In the genomic region with DNA sequence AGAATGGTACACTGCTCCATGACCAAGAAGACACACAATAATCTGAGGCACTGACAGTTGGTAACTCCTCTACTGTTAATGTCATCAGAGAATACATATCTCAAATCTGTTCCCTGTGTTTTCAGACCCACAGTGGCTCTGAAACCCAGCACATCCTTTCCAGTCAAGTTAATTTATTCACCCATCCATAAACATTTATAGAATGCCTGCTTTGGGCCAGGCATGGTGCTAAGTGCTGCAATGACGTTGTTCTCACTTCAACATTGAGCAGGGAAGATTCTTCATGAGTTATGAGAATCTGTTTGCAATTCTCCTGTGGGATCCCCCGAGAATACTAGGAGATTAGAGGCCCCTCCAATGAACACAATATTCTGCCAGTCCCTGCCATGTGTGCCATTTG, we compare ENCODE assay signal across 18 mouse cellular contexts.
"Had no signal": no experiment of that assay in that cellular context is flagged by ENCODE, and none has a peak within 500 bp of the region (broad histone marks: within the 10 kb centered on the region; RNA-seq: fewer than 3 reads in every experiment).

No protein-coding gene starts in this region.

- H3K4me2 ChIP-seq: lung, embryonic 14.5 days; midbrain, embryonic 12.5 days; neural tube, embryonic 13.5 days; neural tube, embryonic 15.5 days had no signal

- H3K9ac ChIP-seq: lung, embryonic 14.5 days; midbrain, embryonic 12.5 days; neural tube, embryonic 13.5 days; neural tube, embryonic 15.5 days had no signal

- H3K4me3 ChIP-seq: midbrain, embryonic 10.5 days; midbrain, embryonic 12.5 days; myocyte; neural tube, embryonic 13.5 days; neural tube, embryonic 15.5 days had no signal

- ATAC-seq: midbrain, embryonic 16.5 days had no signal

- H3K27me3 ChIP-seq: midbrain, embryonic 12.5 days; neural tube, embryonic 13.5 days; neural tube, embryonic 15.5 days had no signal

- H3K4me1 ChIP-seq: midbrain, embryonic 10.5 days; midbrain, embryonic 12.5 days; neural tube, embryonic 15.5 days had no signal

- H3K9me3 ChIP-seq: midbrain, embryonic 10.5 days; midbrain, embryonic 12.5 days; neural tube, embryonic 13.5 days; neural tube, embryonic 15.5 days had no signal

- DNase-seq: lung, adult 18-20 months; lung, embryonic 14.5 days; lung, postnatal 10 days; lung, postnatal 4 days; midbrain, embryonic 14.5 days; retina, postnatal 1 day; right cerebral cortex, postnatal 14 days; right cerebral cortex, postnatal 4 days; spleen, adult 18-20 months; thymus, adult 18-20 months; thymus, postnatal 14 days; thymus, postnatal 36 days had no signal

- H3K36me3 ChIP-seq: midbrain, embryonic 10.5 days; midbrain, embryonic 12.5 days; neural tube, embryonic 13.5 days; neural tube, embryonic 15.5 days had no signal

- H3K27ac ChIP-seq: midbrain, embryonic 10.5 days; midbrain, embryonic 12.5 days; neural tube, embryonic 13.5 days; neural tube, embryonic 15.5 days had no signal
